Mouse (Mus musculus): ENCODE measurements around the gene F2rl1. TPM values are rescaled to one million over a fixed set of nuclear protein-coding genes. Genes with fewer than 3 reads are reported as not detected.
"Not testable (repeated sequence)": the region's sequence is repeated elsewhere in the genome, so short reads cannot be mapped to it uniquely, and the experiment has no call there.

F2rl1 gene
- total RNA-seq, 2 experiments from 2014 or later = 0.15 to 0.22 TPM

DNA sequence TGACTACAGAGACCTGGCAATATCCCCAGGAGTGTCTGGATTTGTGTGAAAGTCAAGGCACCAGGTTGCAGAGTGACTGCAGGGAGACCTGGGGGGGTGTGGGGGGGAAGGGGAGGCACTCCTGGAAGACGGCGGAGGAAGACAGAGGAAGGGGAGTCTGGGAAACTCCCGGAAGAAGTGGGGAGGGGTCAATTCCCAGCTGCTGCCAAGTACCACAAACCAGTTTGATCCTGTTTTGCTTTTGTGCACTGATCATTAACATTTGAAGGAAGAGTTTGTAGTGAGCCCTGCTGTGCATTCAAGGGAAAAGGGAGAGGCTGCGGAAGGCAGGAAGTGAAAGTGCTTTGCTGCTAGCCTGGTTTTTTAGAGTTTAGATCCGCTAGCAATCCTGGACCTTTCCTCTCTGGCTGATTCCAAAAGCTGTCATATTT, 9.1 kb upstream of the F2rl1 start:
- no peak for DNase-seq (ENCODE audit: low spot score in 2 of 2)

DNA sequence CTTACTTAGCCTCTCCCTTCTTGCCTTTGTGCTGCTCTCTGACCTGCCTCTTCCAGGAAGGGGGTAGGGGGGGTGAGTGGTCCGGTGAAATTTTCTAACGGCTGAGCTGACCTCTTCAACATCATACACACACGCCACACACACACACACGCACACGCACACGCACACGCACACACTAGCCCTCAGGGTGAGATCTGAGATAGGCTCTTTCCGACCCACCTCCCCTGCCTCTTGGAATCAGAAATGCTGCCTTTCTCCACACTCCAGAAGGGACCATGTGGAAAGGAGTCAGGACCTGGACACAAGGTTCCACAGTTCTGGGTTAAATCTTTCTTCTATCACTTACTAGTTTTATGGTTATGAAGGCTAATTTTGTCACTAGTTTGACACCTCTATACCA, 8.6 kb upstream of the F2rl1 start:
- no peak for DNase-seq (ENCODE audit: low spot score in 2 of 2)

DNA sequence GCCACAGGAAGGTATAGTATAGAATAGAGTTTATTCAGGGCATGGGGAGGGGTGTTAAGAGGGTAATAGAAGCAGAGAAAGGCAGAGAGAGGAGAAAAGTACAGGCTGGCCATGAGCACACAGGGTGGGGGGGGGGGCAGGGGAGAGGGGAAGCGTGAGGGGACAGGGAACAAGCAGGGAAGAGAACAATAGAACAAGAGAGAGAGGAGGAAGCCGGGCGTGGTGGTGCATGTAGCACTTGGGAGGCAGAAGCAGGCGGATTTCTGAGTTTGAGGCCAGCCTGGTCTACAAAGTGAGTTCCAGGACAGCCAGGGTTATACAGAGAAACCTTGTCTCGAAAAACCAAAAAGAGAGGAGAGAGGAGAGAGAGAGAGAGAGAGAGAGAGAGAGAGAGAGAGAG, 8.1 kb upstream of the F2rl1 start:
- DNase-seq (ENCODE audit: low spot score in 2 of 2) = not testable (repeated sequence)

DNA sequence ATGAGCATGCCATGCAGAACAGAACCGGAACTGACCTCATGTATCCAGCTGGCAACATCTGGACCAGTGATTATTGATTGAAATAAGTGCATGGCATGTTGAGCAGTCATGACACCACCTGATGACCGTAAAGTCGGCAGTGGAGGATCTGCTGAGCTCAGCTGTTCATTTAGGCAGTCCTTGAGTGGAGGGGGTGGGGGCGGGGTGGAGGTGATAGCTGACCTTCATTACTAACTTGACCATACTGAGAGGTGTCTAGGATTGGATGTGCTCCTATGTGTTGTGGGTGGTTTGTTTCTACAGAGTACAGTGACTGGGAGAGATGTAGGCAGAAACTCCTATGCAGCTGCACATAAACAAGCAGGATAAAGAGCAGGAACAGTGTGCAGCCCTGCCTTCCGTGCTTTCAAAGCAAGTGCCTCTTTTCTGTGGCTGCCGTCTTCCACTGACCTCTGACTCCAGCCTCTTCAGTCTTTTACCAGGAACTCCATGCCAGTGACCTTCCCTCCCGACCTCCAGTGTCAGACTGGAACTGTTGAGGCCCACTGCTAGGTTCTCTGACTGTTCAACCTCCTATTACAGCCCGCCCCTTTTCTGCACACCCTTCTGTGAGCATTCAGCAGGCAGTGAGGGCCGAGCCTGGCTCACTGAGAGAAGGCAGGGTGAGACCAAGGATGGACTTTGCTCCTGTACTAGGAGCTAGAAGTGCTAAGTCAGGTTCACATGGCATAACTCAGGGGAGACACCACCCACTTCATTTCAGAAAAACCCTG, 6.4 kb upstream of the F2rl1 start:
- DNase-seq (ENCODE audit: low spot score in 2 of 2) = no peak

DNA sequence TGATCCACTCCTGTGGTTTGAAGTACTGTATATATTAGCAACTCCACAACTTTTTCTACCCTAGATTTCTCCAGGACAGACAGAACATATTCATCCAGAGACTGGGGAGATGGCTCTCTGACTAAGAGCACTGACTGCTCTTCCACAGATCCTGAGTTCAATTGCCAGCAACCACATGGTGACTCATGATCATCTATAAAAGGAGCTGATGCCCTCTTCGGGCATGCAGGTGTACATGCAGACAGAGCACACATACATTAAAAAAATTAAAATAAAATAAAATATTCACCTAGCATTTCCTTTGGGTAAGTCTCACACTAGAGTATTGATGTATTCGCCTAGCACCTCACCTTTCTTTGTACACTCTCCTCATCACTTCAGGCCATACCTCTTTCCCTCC, 4.2 kb upstream of the F2rl1 start:
- no peak for DNase-seq (ENCODE audit: low spot score in 2 of 2)

DNA sequence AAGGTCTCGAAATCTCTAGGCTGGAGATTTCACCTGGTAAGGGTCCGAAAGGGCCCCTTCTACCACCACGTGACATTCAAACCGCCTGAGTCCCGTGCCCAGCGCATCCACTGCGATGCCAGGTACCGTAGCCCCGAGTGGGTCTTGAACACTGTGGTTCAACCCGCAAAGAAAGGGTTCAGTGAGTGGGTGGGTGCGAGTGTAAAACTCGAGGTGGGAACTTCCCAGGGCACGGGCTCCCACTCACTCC, 678 bp downstream of the F2rl1 start:
- no peak for DNase-seq (ENCODE audit: low spot score in 2 of 2)

DNA sequence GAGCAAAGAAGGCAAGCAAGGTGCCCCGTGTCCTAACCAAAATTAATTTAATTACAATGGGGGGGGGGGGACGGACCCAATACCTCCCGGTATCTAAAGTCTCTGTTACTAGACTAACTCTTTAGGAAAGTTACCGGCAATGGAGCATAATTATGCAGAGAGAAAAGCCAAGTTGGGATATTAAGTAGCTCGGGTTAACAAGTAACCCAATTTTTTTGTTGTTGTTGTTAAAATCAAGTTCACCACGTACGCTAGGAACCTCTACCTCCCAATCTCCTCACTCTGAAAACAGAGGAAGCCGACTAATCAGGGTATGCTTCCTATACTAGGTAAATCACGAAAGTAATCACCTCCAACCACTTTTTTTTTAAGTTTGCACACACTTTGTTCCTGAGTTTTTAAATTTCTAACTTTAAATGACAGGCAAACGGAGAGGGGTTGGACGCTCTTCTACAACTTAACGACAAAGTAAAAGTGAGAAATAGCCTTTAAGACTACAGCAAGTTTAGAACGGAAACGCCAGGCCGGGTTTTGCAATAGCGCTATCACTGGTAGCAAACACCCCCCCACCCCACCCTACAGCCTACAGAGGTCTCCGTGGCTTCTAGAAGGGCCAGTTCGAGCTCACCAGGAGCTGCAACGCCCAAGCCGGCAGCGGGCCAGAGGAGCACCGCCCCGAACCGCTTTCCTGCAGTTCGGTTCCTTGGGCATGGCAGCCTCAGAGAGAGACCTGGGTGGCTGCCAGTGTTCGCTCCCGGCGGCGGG, 1.2 kb downstream of the F2rl1 start:
- no peak for DNase-seq (ENCODE audit: low spot score in 2 of 2)

DNA sequence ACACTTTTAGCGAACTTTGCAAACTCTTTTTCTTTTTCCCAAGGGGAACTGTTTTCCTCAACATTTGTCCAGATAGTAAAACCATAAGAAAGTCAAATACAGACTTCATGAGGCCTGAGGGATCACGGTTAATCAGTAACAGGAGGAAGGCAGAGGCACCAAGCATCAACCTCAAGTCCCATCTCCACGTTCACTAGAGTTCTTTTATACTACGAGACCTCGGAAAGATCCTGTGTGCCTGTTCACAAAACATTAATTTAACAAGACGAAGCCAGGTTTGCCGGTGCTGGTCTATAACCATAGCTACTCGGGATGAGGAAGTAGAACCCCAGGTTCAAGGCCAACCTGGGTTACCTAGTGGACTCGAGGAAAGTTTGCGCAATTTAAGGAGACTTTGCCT, 2.9 kb downstream of the F2rl1 start:
- no peak for DNase-seq (ENCODE audit: low spot score in 2 of 2)

DNA sequence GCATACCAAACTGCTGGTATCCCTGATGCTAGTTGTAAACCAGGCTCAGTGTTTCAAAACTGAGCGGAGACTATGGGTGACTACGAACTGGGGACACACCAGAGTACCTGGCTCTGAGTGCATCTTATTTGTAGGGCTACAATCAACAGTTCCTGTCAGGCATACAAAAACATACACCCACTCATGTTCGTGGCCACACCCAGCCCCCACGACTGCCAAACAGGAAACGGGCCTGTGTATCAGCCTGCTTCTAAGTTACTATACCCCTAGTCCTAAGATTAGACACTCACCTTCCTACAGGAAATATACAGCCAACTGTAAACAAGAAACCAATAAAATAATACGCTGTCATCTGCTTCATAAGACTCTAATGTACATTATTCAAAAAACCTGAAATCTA, 4.0 kb downstream of the F2rl1 start:
- no peak for DNase-seq (ENCODE audit: low spot score in 2 of 2)

DNA sequence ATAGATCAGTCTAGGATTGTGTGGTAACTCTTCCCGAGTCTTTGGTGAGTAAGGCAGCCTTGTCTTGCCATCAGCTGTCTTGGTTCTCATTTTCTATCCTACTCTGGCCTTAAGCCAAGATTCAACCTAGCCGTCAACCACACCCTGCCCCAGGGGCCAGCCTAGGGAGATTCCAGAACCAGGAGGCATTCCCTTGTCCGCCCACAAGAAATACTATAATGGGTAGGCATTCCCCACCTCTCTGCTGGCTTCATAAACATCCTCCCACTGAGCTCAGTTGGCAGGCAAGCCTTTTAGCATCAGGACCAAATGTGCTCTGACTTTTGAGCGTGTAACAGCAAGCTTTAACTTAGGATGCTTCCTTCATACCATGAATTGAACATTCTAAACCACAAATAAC, 10.3 kb downstream of the F2rl1 start:
- peak; percentile 10 to 52 for DNase-seq (ENCODE audit: low spot score in 2 of 2)

DNA sequence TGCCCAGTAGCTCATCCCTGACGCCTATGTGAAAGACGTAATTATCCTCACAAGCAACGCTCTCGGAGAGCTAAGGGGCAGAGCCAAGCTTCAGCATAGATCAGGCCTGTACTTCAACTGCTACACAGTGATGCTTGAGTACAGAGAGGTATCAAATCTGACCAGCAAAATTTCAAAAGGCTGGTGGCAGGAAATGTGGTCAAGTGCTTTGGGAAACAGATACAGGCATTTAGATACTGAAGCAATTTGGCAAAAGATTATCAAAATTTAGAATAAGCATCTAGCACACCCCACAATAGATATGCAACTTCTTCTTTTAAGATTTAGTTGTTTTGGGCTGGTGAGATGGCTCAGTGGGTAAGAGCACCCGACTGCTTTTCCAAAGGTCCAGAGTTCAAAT, 15.0 kb downstream of the F2rl1 start:
- DNase-seq (ENCODE audit: low spot score in 2 of 2) = no peak

DNA sequence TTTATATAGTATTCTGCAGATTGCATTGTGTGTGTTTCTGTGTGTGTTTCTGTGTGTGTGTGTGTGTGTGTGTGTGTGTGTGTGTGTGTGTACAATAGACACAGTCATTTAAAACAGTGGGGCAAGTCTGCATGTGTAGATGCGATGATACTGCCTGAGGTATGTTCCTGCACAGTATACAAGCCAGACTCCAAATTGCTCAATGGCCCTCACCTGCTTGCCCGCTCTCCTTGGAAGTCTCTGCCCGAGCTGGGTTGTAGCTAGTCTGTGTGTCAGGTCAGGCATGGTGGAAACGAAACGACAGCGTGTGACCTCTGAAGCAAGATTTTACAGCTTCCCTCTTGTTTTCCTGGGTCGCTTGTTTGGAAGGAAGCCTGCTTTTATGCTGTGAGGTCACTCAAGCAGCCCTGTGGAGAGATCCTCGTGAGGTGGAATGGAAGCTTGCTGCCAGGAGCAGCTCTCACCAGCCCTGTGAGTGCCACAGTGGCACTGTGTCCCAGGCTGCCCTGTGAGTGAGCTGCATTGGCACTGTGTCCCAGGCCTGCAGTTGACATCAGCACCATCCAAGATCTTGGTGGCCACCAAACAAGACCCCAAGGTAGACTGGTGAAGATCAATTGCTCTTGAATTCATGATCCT, 21.6 kb downstream of the F2rl1 start:
- DNase-seq (ENCODE audit: low spot score in 2 of 2) = no peak

DNA sequence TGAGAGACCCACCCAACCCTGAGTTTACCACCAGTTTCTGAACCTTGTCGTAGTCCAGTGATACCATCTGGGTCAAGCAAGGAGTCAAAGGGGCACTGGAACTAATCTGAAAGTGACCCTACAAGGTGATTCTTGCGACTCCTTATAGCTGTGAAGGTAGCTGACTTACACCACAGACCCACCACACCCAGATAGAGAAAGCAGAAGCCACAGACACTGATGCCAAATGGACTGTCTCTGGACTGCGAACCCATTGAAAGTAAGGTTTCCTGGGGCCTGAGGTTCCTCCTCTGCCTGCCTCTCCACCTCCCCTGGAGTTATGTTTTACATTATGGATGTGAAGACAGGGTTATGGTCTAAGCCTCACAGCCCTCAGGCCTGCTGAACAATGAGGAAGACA, 28.4 kb downstream of the F2rl1 start:
- DNase-seq (ENCODE audit: low spot score in 2 of 2) = no peak

DNA sequence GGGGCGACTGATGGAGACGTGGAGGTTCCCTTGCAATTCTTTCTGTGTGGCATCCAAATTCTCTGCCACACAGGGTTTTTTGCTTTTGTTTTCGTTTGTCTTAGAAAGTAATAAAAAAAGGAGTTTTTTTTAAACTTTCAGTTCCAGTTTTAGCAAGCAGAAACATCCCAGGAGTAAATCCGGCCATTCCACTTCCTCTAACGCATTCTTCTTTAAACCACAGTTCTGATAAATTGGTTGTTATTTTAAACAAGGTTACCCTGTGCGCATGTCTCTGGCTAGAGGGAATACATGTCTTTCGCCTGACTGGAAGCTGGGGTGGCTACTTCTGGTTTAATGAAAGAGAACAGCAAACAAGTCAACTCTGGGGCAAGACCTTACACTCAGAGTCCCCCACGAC, 30.2 kb downstream of the F2rl1 start:
- no peak for DNase-seq (ENCODE audit: low spot score in 2 of 2)

DNA sequence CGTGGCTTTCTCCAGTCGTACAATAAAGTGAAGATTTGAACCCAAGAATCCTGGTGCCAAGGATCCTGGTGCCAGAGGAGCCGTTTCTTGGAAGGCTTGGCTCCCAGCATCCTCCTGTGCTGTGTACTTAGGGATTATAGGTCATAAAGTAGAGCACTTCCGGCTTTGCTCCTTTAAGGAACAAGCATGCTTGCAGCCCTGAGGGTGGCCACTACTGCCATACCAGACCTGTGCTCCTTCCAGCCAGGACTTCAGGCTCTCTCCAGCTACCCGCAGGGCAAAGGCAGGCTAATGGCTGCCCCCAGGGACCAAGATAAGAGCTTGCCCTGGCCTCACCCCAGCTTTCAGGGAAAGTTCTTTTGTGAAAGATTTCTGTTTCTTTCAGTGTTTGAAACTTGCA, 31.7 kb downstream of the F2rl1 start:
- DNase-seq (ENCODE audit: low spot score in 2 of 2) = no peak

DNA sequence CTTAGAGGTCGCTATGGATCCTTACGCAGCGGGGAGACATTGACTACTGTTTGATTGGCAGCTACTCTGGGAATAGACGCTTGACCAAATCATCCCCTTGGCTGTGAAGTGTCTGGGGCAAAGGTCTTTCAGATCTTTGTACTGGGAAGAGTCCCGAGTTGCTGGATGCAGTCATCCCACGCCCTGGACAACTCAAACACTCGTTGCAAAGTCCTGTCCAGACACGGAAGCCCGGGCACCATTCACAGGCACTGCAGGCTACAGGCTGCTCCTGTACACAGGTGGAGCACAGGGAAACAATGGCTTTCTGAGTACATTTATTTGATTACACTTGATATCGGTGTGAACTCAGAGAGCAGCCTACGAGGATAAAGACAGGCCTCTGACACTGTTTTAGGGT, 33.7 kb downstream of the F2rl1 start:
- DNase-seq (ENCODE audit: low spot score in 2 of 2) = no peak

DNA sequence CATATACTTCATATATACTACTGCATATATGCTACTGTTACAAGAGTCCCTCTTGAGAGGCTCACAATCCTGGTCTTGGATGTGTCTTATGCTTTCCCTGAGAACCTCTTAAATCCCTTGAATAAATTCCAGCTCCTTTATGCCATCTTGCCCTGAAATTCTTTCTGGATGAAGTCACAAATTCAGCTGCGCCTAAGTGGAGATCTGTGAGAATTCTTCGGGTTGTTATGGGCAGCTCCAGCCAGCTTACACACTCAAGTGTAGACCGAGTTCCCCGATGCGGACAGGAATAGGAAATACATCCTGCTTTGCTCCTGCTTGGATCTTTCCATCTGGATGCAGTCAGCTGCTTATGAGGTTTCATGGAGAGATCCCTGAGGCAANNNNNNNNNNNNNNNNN, 40.4 kb downstream of the F2rl1 start:
- no peak for DNase-seq (ENCODE audit: low spot score in 2 of 2)

DNA sequence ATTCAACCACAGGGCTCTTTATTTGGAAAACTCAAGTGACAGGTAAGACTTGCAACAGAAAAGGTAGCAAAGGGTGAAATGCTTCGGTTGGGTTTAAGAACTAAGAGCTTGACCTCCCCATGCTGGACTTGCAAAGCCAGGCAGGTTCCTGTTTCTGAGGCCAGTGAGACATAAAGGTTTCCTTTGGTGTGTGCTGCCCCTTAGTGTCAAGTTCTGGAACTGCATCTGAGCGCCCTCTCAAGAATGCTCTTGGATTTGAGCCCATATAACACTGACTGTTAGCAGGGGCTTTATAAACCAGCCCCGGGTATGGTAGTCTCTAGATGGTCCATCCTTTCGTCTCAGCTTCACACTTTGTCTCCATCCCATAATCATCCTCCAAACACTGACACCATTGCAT, 43.6 kb downstream of the F2rl1 start:
- DNase-seq (ENCODE audit: low spot score in 2 of 2) = peak; percentile 55 to 86

DNA sequence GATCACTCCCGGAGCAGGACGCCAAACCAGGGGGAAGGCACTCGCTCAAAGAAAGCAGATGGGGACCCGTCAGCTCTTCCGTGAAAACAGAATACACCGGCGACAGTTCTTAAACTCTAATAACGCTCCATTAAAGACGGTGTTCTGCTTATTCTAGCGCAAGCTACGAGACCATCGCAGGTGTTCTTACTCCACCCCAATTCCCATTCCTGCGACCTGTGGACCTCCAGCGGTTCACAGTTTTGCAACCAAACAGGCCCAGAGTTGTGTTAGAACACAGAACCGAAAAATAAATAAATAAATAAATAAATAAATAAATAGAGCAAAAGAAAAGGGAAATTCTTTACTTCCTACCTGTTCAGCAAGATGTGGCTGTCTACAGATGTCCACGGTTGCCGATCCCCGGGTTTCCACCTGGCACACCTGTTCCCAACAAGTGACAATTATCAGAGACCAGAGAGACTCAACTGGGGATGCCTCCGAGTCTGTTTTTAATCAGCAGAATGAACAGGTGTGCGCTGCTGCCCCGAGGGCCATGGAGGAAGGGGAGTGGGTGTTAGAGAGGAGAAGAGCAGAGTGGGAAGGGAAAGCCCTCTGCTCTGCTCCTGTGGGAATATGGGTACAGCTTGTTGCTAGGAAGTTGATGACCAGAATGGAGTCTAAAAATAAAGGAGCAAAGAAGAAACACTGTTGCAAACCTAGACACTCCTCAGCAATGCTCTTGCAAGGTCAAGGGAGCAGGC, 46.2 kb downstream of the F2rl1 start, which contains the start of gene S100z:
S100z (minus strand) TSS at position 51 of the 743 bp plus-strand sequence.
- no peak for DNase-seq (ENCODE audit: low spot score in 2 of 2)

DNA sequence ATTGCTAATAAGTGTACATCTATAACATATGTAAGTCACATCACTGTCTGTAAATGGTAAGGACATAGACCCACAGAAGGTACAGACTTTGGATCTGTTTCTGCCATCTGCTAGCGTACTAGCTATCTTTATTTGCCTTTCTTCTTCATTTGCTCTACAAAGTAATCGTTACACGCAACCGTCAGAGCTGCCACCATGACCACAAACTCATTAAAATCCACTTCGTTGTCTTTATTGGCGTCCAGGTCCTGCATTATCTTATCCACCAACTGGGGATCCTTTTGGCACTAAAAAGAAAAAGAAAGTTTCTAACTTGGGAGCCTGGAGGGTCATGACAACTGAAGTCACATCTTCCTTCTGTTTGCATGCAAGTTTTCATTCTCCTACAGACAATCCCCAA, 47.9 kb downstream of the F2rl1 start:
- DNase-seq (ENCODE audit: low spot score in 2 of 2) = no peak

DNA sequence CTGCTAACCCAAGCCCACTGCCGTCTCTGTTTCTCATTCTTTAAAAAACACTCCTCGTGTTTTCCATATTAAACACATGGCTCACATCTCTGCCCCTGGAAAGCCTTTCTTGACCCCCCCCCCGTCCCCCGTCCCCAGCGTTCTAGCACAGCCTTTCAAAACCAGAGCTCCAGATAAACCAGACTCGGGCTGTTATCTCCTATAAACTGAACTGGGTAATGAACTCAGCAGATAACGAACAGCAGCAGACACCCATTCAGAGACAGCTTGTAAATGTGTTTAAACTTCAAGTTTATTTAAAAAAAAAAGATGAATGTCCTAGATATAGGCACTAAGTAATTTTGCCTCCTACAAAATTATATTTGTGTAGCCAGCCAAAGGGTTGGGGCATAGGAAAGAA, 49.9 kb downstream of the F2rl1 start:
- DNase-seq (ENCODE audit: low spot score in 2 of 2) = no peak

DNA sequence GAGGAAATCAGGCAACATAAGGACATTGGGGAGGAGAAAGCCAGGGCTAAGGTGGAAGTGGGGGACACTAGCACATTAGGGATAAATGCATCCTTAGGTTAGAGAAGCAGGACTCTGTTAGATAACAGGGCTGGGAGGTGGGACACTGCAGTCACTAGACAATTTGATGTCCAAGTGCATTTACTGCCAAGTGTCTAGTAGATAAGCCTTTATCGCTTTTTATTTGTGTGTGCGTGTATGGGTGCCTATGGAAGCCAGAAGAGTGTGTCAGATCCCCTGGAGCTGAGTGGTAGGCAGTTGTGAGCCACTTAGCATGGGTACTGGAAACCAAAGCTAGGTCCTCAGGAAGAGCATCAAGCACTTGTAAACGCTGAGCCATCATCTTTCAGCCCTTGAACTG, 50.7 kb downstream of the F2rl1 start:
- no peak for DNase-seq (ENCODE audit: low spot score in 2 of 2)
